Mouse (Mus musculus) left cerebral cortex, postnatal 36 days (tissue): Measurements from ENCODE around the gene Gm20806. TPM values are rescaled to one million over a fixed set of nuclear protein-coding genes. Genes with fewer than 3 reads are reported as not detected.
"Not testable (repeated sequence)": the region's sequence is repeated elsewhere in the genome, so short reads cannot be mapped to it uniquely, and the experiment has no call there.

Experiments used
- DNase-seq, 2 experiments: peaks; one replicate each; pipeline ENCODE4 v3.0.0; 2021 to 2022; ENCODE audit warnings: low spot score in 2 of 2, mixed read lengths in 1 of 2
- intact Hi-C: fragments of 180-260 bp; cut with DNase I; formaldehyde crosslinking; loops from one replicate; pipeline ENCODE4 v1.15.1; 2025
- total RNA-seq, 2 experiments: library from RNA; stranded (reverse); gene quantifications; 2 replicates each; pipeline ENCODE4 v1.2.3; 2021

Gm20806 gene
- not detected for total RNA-seq

DNA sequence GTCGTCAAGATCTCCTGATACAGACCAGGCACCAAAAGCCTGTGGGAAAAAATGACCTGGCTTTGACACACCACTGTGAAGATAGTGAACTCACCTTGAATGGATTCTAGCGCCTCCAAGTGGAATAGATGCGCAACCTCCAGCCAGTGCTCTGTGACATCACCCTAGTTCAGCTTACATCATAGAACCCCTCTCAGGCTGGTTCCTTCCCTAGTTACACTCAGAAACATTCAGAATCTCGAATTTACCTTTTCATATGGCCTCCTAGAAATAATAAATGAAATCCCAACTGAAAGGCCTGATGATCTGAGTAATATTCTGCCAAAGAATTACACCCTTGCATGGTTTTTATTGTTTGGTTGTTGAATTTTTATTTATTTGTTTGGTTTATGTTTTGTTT is at the start of gene Gm20806:
TSS of gene Gm20806 (minus strand) at position 101 of the 400 bp plus-strand sequence.
- intact Hi-C loops, DNase-seq: not testable (repeated sequence)
